Mouse (Mus musculus) lung, postnatal 10 days (tissue): Measurements from ENCODE around the gene Matn4.
A peak's percentile ranks its signal among the peaks of the same experiment; 100 is the strongest.
"Not testable (repeated sequence)": the region's sequence is repeated elsewhere in the genome, so short reads cannot be mapped to it uniquely, and the experiment has no call there.

Source experiments
- DNase-seq: peaks from one replicate; pipeline ENCODE4 v3.0.0; 2021

The Matn4 gene

DNA sequence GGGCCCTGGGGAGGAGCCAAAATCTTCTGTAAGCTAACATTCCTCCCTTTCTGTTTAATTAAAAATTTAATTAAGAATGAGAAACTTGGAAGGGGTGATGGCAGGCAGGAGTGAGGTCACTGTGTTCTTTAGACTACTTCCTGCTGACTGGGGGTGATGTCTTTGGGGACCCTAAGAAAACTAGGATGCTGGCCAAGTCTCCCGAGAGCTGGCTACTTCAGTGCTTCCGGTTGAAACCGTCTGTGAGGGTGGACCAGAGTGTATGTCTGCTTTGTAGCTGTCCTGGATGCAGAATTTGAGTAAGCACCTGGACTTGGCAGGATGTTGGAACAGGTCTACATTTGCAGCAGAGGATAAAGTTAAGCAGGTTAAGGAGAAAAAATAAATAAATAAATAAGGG is 38.0 kb downstream of the Matn4 start:
- DNase-seq: no peak

DNA sequence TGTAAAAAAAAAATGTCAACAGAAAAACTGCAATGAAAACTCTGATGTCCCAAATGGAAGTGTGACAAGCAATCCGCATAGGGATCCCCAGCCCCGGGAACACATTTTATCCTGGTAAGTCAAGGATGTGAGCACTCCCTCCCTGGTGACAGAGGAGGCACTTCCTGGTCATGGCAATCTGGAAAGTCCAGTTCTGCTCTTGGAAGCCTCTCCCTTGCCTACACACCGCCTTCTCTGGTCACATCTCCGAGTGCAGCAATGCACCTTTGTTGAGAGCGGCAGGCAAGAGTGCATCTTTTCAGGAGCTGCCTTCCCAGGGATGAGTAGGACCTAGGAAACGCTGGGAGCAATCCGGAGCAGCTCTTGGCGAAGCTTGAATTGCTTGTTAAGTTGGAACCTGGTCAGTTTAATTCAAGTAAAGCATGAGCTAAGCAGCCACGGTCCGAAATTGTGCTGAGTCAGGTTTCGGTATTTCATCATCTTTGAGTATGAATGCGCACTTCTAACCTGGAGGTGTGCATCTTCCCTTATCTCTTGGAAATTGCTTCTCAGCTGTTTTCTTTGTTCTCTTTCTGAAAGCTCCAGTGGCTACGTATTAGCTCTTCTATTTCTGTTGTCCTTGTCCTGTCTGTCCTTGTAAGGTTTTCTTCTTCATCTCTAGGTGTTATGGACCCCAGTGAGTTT is 43.8 kb downstream of the Matn4 start:
- DNase-seq: no peak

DNA sequence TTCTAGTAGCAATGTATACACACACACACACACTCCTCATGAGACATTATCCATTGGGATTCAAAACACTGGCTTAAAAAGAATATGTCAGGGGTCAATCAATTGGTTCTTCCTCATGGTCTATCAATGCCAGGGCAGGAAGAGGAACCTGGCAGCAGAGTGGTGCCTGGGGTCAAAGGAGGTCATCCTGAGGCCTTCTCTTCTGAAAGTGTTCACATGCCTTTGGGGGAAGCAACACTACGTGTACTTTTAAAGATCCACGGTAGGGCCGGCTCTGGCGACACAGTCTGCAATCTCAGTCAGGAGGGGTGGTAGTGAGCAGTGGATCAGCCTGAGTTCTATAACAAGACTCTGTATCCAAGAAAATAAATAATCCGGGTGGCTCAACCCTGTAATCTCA is 45.3 kb downstream of the Matn4 start:
- DNase-seq: no peak

DNA sequence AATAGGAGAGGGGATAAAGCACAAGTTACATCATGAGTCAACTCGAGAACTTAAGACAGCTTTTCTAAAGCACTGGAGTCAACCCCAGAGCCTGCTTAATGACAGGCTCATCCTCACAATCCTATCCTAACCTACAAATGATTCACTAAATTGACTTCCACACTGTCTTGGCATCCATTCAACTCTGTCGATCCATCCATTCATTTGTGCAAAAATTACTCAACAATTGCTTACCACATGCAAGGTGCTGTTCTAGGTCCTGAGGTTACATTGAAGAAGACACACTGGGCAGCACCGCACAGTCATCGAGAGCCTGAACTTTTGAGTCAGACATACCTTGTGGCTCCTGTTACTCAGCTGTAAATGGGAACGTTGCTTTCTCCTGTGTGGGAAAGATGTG is 45.9 kb downstream of the Matn4 start:
- no peak for DNase-seq

DNA sequence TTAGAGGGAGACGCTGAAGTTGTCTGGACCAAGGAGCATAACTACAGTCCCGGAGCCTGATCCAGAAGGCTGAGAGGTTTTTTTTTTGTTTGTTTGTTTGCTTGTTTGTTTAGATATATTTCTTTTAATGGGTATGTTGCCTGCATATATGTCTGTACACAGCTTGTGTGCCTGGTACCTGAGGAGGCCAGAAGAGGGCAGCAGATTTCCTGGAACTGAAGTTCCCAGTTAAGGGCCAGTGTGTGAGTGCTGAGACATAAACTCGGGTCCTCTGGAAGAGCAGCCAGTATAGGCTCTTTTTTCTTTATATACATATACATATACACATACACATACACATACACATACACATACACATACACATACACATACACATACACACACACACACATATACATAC is 46.6 kb downstream of the Matn4 start:
- DNase-seq: no peak

DNA sequence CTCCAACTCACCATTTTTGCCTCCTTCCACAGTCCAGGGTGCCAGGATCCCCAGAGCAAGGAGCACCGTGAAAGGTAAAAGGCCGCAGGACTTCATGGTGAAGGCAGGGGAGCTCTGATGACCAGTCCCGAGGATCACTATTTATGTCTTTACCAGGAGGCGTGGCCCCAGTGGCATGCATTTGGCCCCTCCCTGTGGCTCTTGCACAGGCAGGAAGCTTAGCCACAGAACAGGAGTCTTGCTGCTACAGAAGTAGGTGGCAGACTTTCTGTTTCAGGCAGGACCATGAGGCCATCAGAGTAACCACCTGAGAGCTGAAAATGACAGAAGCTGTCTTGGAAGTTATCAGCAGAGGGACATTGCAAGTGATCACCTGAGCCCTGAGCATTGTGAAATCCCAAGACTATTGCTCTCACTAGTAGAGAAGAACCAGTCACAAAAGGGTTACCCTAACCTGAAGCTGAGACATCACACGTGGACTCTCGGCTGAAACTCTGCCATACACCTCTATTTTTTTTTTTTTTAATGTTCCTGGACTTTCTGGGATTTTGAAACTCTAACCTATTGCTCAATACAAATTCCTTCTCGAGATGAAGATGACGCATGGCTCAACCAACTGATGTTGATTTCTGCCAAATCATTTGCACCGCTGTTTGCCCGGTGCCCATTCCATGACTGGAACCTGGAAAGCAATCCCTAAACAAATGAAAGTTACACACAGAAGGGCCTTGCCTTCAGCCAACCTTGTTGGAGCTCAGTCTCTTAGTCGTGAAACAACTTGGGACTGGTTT is 48.6 kb downstream of the Matn4 start:
- DNase-seq: peak; percentile 25

DNA sequence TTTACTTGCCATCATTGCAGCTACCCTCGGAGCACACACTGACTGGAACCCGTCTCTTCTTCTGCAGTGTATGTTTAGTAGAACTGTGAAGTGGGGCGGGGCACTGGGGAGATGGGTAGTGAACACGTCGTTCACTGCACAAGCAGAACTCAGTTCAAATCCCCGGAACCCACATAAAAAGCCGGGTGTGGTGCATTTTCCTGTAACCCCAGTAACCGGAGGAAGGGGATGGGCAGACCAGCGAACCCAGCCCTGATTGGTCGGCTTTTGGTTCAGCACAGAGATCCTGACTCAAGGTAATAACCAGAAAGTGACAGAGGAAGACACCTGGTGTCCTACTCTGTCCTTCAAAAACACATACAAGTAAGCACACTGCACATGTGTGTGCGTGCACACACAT is 51.6 kb downstream of the Matn4 start:
- no peak for DNase-seq

DNA sequence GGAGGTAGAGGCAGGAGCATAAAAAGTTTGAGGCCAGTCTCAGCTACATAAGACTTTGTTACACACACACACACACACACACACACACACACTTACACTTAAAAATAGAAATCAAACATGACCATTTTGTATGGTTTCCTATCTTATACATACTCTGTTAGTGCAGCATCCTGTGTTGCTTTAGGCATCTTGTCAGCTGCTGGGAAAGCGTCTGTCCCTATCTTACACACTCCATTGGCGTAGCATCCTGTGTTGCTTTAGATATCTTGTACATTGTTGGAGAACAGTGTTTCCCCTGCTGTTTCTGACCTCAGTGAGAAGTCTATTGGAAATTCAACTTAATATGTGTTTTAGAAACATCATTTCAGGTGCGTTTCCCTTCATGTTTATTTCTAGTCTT is 52.3 kb downstream of the Matn4 start:
- DNase-seq: no peak

DNA sequence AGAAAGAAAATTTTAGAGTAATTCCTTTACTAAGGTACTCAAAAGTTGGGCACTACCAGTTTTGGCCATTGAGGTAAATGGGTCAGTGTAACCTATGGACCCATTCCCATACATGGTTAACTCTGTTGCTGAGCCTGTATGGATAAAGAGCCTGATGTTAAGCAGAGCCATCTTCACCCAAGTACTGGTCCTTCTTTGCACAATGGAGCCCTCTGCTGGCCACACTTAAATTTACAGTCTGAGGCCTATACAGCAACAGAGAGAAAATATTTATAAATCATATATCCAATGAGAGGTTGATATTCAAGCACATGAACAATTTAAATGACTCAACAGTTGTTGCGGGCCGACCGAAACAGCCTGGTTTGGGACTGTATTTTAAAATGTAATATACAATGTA is 56.0 kb downstream of the Matn4 start:
- DNase-seq: peak; percentile 47

DNA sequence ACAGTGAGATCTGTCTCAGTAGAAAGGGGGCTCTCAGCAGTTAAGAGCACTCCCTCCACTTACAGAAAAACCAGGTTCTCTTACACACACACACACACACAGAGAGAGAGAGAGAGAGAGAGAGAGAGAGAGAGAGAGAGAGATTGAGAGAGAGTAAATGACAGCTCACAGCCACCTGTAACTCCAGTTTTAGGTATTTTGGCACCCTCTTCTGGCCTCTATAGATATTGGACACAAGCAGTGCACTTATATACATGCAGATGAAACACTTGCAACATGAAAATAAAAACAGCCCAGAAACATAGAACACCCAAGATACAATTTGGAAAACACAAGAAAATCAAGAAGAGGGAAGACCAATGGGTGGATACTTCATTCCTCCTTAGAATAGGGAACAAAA is 57.3 kb downstream of the Matn4 start:
- DNase-seq: not testable (repeated sequence)

DNA sequence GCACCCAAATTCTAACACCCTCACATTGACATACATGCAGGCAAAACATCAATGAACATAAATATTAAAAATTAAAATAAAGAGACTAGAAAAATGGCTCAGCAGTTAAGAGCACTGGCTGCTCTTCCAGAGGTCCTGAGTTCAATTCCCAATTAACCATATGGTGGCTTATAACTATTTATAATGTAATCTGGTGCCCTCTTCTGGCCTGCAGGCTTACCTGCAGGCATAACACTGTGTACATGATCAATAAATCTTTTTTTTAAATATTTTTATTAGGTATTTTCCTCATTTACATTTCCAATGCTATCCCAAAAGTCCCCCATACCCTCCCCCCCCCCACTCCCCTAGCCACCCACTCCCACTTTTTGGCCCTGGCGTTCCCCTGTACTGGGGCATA is 61.2 kb downstream of the Matn4 start:
- DNase-seq: not testable (repeated sequence)
